Mouse (Mus musculus) spleen, adult 2 months (tissue): Measurements from ENCODE around the gene Rnf216.

Experiments
- CTCF ChIP-seq: fragments of 200-500 bp; IDR thresholded peaks from 2 replicates; pipeline ENCODE4 v1.5.1; 2011; ENCODE audit warnings: mild to moderate bottlenecking, inconsistent platforms; ENCODE audit not compliant: insufficient read depth, insufficient read length, insufficient replicate concordance; ENCODE audit errors: extremely low read depth
- POLR2A ChIP-seq: fragments of 200-500 bp; IDR thresholded peaks from 2 replicates; pipeline ENCODE4 v1.6.1; 2011; ENCODE audit warnings: low read depth, low read length, inconsistent platforms

- TF ChIP-seq CTCF (no peak), POLR2A (no peak)
These were observed 47.6 kb downstream of the Rnf216 start for GRCm38 (mm10) chr5:143065230-143065629.
